Mouse (Mus musculus) olfactory bulb, adult 2 months (tissue): ENCODE measurements around the gene Dglucy.

Source experiments
- CTCF ChIP-seq: fragments of 200-500 bp; IDR thresholded peaks from 2 replicates; pipeline ENCODE4 v1.5.1; 2012; ENCODE audit warnings: low read depth, mild to moderate bottlenecking, low read length, moderate library complexity; ENCODE audit not compliant: insufficient read depth
- POLR2A ChIP-seq: fragments of 200-500 bp; IDR thresholded peaks from 2 replicates; pipeline ENCODE4 v1.6.1; 2012; ENCODE audit warnings: mild to moderate bottlenecking, low read depth, low read length, moderate library complexity; ENCODE audit not compliant: insufficient read depth

GRCm38 (mm10) chr12:100878556-100878955 is 99.7 kb downstream of the Dglucy start:
- no peak for TF ChIP-seq CTCF
- TF ChIP-seq POLR2A = no peak
